Mouse (Mus musculus) hindbrain, embryonic 16.5 days (tissue): Measurements from ENCODE around the gene Eva1a. TPM values are rescaled to one million over a fixed set of nuclear protein-coding genes. Genes with fewer than 3 reads are reported as not detected.

Experiments used
- ATAC-seq: fragments of 200-750 bp; cut with Nextera tagmentation; 2 replicates; pipeline ENCODE4 v1.8.0; 2017; ENCODE audit warnings: moderate TSS enrichment, moderate library complexity
- H3K27ac ChIP-seq: fragments of 300-500 bp; sonication (generic); 2 replicates; pipeline ENCODE4 v1.5.1; 2014; ENCODE audit warnings: low read depth, mild to moderate bottlenecking, control low read depth, low read length, moderate library complexity
- H3K27me3 ChIP-seq: fragments of 300-500 bp; sonication (generic); replicated peaks from 2 replicates; pipeline ENCODE4 v1.6.1; 2014; ENCODE audit warnings: low read length; ENCODE audit not compliant: control insufficient read depth, insufficient read depth
- H3K36me3 ChIP-seq: fragments of 300-500 bp; sonication (generic); 2 replicates; pipeline ENCODE4 v1.6.1; 2014; ENCODE audit warnings: mild to moderate bottlenecking, low read length, moderate library complexity, mixed read lengths; ENCODE audit not compliant: control insufficient read depth, insufficient read depth
- H3K4me1 ChIP-seq: fragments of 300-500 bp; sonication (generic); 2 replicates; pipeline ENCODE4 v1.6.1; 2014; ENCODE audit warnings: low read depth, low read length; ENCODE audit not compliant: control insufficient read depth, insufficient read depth
- H3K4me2 ChIP-seq: fragments of 300-500 bp; sonication (generic); 2 replicates; pipeline ENCODE4 v1.6.1; 2014; ENCODE audit warnings: mild to moderate bottlenecking, low read length, control low read depth, moderate library complexity
- H3K4me3 ChIP-seq: fragments of 300-500 bp; sonication (generic); 2 replicates; pipeline ENCODE4 v1.5.1; 2014; ENCODE audit warnings: mild to moderate bottlenecking, low read length, control low read depth, moderate library complexity
- H3K9ac ChIP-seq: fragments of 300-500 bp; sonication (generic); 2 replicates; pipeline ENCODE4 v1.6.1; 2014; ENCODE audit warnings: low read depth, mild to moderate bottlenecking, control low read depth, low read length, moderate library complexity
- H3K9me3 ChIP-seq: fragments of 300-500 bp; sonication (generic); 2 replicates; pipeline ENCODE4 v1.6.1; 2014; ENCODE audit warnings: mild to moderate bottlenecking, low read length, moderate library complexity; ENCODE audit not compliant: control insufficient read depth
- WGBS: fragments of 180-500 bp; shearing (Covaris S2); extraction: QIAGEN DNeasy Blood & Tissue Kit; methylation state at CpG from one replicate; pipeline ENCODE4 v1.1.7; 2014; 5-methylcytosine and 5-hydroxymethylcytosine counted together
- polyA plus RNA-seq: library from polyadenylated mRNA; unstranded; fragments of >200 nt; fragmentation: Nextera tagmentation; extraction: Ambion mirVana; gene quantifications from 2 replicates; pipeline ENCODE4 v1.2.1, GENCODE M21; 2015

The Eva1a gene
- polyA plus RNA-seq, 1 experiment from 2014 or later, result 1.3 TPM

GRCm38 (mm10) chr6:82083655-82084054 is 42.8 kb downstream of the Eva1a start:
- H3K9me3 ChIP-seq, result no peaks in the 10 kb centered on the region
- no peak overlapping the region for H3K4me3 ChIP-seq
- no peaks in the 10 kb centered on the region for H3K36me3 ChIP-seq
- ATAC-seq, result no peak
- no peak overlapping the region for H3K27ac ChIP-seq
- no peak overlapping the region for H3K9ac ChIP-seq
- 77% methylated on average over 6 of the region's 6 CpGs for WGBS
- no peak overlapping the region for H3K4me2 ChIP-seq
- no peaks in the 10 kb centered on the region for H3K4me1 ChIP-seq
- no peaks in the 10 kb centered on the region for H3K27me3 ChIP-seq

- H3K9me3 ChIP-seq, result no peaks in the 10 kb centered on the region
- H3K27me3 ChIP-seq, result no peaks in the 10 kb centered on the region
- H3K4me3 ChIP-seq, result no peak overlapping the region
- no peaks in the 10 kb centered on the region for H3K36me3 ChIP-seq
- WGBS, result 81% methylated on average over 3 of the region's 3 CpGs
- no peak for ATAC-seq
- no peak overlapping the region for H3K4me2 ChIP-seq
- no peaks in the 10 kb centered on the region for H3K4me1 ChIP-seq
- H3K9ac ChIP-seq, result no peak overlapping the region
- no peak overlapping the region for H3K27ac ChIP-seq
Measured at GRCm38 (mm10) chr6:82084235-82084634, 43.4 kb downstream of the Eva1a start.

GRCm38 (mm10) chr6:82085313-82085908 is 44.6 kb downstream of the Eva1a start:
- ATAC-seq, result no peak
- Histone ChIP-seq H3K27me3 (no peaks in the 10 kb centered on the region), H3K4me1 (no peaks in the 10 kb centered on the region), H3K27ac (no peak overlapping the region), H3K9me3 (no peaks in the 10 kb centered on the region), H3K4me3 (no peak overlapping the region), H3K4me2 (no peak overlapping the region), H3K36me3 (no peaks in the 10 kb centered on the region), H3K9ac (no peak overlapping the region)
- WGBS, result 94% methylated on average over 8 of the region's 8 CpGs

DNA sequence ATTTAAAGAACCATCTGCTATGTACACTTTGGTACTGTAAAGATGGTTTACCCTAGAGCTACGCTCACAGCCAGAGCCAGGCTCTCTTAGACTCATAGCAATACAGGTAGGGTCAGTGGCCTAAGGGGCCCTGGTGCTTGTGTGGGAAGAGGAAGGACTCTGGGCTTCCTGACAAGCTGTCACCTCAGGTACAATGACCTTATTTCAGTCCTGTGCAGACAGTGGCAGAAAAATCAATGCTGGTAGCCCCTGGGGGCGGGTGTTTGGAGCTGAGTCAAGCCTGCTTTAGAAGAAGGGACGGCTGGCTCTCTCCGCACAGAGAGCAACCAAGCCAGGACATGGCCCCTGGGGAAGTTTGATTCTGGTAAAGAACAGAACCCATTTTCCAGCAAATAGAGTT is 47.3 kb downstream of the Eva1a start:
- ATAC-seq, result no peak
- H3K27me3 ChIP-seq, result no peaks in the 10 kb centered on the region; the same call in 1 of the 2 replicates

GRCm38 (mm10) chr6:82091773-82092172 is 50.9 kb downstream of the Eva1a start:
- H3K9me3 ChIP-seq, result no peaks in the 10 kb centered on the region
- peak; percentile 54; the same call in 1 of the 2 replicates for ATAC-seq
- H3K27ac ChIP-seq, result no peak overlapping the region
- H3K4me2 ChIP-seq, result peak overlapping the region; percentile 92
- peaks cover 4% of the 10 kb centered on the region; the same call in 1 of the 2 replicates for H3K4me1 ChIP-seq
- H3K36me3 ChIP-seq, result no peaks in the 10 kb centered on the region
- H3K9ac ChIP-seq, result peak overlapping the region; percentile 55
- no peaks in the 10 kb centered on the region; the same call in 1 of the 2 replicates for H3K27me3 ChIP-seq
- WGBS, result 1% methylated on average over 28 of the region's 28 CpGs
- peak overlapping the region; percentile 41 for H3K4me3 ChIP-seq

More for the DNA sequence above, 47.3 kb downstream of the Eva1a start:
- H3K4me3 ChIP-seq, result no peak overlapping the region
- no peaks in the 10 kb centered on the region for H3K36me3 ChIP-seq
- no peaks in the 10 kb centered on the region for H3K9me3 ChIP-seq
- H3K27ac ChIP-seq, result no peak overlapping the region
- WGBS, result 67% methylated on average over 4 of the region's 4 CpGs
- no peak overlapping the region for H3K9ac ChIP-seq
- H3K4me1 ChIP-seq, result peaks cover 4% of the 10 kb centered on the region; the same call in 1 of the 2 replicates
- H3K4me2 ChIP-seq, result no peak overlapping the region

DNA sequence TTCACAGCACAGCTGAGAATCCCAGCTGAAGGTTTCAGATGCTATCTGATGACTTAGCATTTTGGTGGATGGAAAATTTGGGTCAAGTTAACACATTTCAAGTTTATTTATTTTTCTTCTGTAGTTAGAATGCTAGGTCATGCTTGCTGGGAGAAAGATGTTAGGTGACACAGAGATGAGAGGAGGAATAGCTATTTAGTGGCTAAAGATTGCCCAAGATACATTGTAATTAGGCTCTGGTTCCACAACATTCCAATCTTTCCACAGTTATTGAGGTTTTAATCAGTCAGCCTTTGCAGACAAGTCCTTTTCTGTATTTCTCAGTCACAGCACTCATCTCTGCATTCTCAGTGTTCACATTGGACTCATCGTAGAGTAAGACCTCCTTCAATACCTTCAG is 56.9 kb downstream of the Eva1a start:
- no peak for ATAC-seq

GRCm38 (mm10) chr6:82098456-82098855 is 57.6 kb downstream of the Eva1a start:
- Histone ChIP-seq H3K4me2 (no peak overlapping the region), H3K27me3 (no peaks in the 10 kb centered on the region; the same call in 1 of the 2 replicates), H3K9ac (no peak overlapping the region), H3K36me3 (no peaks in the 10 kb centered on the region), H3K27ac (no peak overlapping the region), H3K4me1 (no peaks in the 10 kb centered on the region), H3K4me3 (no peak overlapping the region), H3K9me3 (no peaks in the 10 kb centered on the region; the same call in 1 of the 2 replicates)
- ATAC-seq, result no peak
- WGBS, result 84% methylated on average over 1 of the region's 1 CpGs

More for the DNA sequence above, 56.9 kb downstream of the Eva1a start:
- Histone ChIP-seq H3K27ac (no peak overlapping the region), H3K9me3 (no peaks in the 10 kb centered on the region; the same call in 1 of the 2 replicates), H3K9ac (no peak overlapping the region), H3K4me2 (no peak overlapping the region), H3K36me3 (no peaks in the 10 kb centered on the region), H3K4me1 (no peaks in the 10 kb centered on the region), H3K4me3 (no peak overlapping the region), H3K27me3 (no peaks in the 10 kb centered on the region; the same call in 1 of the 2 replicates)
- WGBS, result 77% methylated on average over 1 of the region's 1 CpGs

DNA sequence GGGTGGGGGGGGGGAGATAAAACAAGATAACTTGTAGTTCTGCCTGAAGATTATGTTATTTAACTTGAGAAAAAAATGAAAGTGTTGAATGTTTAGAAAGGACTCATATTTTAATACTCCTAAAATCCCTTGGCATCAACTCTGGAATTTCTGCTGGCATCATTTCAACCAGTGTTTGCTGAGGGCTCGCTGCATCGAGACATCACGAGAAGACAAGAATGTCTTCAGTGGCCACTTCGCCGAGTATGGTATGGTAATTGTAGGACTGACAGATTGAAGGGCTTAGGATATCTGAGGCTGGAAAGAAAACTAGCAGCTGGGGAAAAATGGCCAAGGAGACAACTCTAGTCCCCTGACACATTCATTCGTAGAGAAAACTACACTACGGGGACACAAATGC is 69.6 kb downstream of the Eva1a start:
- no peaks in the 10 kb centered on the region for H3K9me3 ChIP-seq
- H3K4me2 ChIP-seq, result no peak overlapping the region
- no peaks in the 10 kb centered on the region; the same call in 1 of the 2 replicates for H3K4me1 ChIP-seq
- WGBS, result 80% methylated on average over 7 of the region's 7 CpGs
- H3K27me3 ChIP-seq, result no peaks in the 10 kb centered on the region
- no peak for ATAC-seq
- H3K27ac ChIP-seq, result no peak overlapping the region
- no peak overlapping the region for H3K9ac ChIP-seq
- H3K4me3 ChIP-seq, result no peak overlapping the region
- no peaks in the 10 kb centered on the region for H3K36me3 ChIP-seq

GRCm38 (mm10) chr6:82111111-82111510 is 70.3 kb downstream of the Eva1a start:
- Histone ChIP-seq H3K4me2 (no peak overlapping the region), H3K9ac (no peak overlapping the region), H3K36me3 (no peaks in the 10 kb centered on the region), H3K4me1 (no peaks in the 10 kb centered on the region; the same call in 1 of the 2 replicates), H3K27me3 (no peaks in the 10 kb centered on the region), H3K4me3 (no peak overlapping the region), H3K27ac (no peak overlapping the region), H3K9me3 (no peaks in the 10 kb centered on the region)
- no peak for ATAC-seq
- 94% methylated on average over 1 of the region's 1 CpGs for WGBS
